Mouse (Mus musculus): ENCODE measurements at regions not wholly inside any gene's neighbourhood (a gene's known extent, or its start where the extent isn't known, plus 50 kb on each side); places are given as distances from the start of the nearest gene placed in this dataset.
"Not testable (repeated sequence)": the region's sequence is repeated elsewhere in the genome, so short reads cannot be mapped to it uniquely, and the experiment has no call there.

DNA sequence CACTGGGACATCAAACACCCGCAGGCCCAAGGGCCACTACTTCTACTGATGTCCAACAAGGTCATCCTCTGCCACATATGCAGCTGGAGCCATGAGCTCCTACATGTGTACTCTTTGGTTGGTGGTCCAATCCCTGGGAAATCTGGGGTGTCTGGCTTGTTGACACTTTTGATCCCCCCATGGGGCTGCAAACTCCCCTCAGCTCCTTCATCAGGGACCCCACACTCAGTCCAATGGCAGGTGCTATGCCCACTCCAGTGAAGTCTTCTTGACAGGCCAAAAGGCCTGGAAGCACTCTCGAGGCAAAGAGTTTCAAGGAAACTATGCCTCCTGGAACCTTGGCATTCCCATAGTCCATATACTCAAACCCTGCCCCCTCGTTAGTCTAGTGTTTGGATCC lies 570.8 kb upstream of the Smc2 start:
- Histone ChIP-seq H3K4me2 (ENCODE audit: low read depth) (no peak overlapping the region), H3K27me3 (ENCODE audit: control insufficient read depth, insufficient read depth, low read length) (no peaks in the 10 kb centered on the region), H3K4me1 (ENCODE audit: control insufficient read depth, insufficient read depth, low read length) (no peaks in the 10 kb centered on the region), H3K36me3 (ENCODE audit: control insufficient read depth, insufficient read depth, low read length) (no peaks in the 10 kb centered on the region), H3K9me3 (ENCODE audit: control insufficient read depth, low read length) (no peaks in the 10 kb centered on the region), H3K4me3 (ENCODE audit: low read depth, low read length) (no peak overlapping the region), H3K9ac (ENCODE audit: low read length) (no peak overlapping the region), H3K27ac (ENCODE audit: low read depth, low read length) (no peak overlapping the region)
- 90% methylated on average over 3 of the region's 3 CpGs for WGBS
- ATAC-seq (ENCODE audit: insufficient read depth, low FRiP score, low TSS enrichment) (no peak), DNase-seq (ENCODE audit: low spot score) (no peak)

DNA sequence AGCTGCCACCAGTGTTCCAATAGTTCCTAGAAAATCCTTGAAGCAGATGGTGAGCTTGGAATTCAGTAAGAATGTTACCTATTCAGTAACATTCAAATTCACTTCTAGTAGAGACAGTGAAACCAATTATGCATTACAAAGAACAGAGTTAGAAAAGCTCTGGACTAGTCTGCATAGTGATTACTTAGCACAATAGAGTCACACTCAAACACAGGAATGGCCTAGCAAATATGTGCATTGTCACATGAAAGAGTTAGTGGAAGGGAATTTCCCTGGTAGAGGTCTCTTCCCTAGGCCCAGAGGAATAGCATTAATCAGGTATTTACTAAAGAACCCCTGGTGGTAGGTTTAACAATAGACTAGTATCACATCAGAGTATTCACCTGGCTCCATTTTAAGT lies 570.3 kb upstream of the Smc2 start:
- H3K36me3 ChIP-seq (ENCODE audit: control insufficient read depth, insufficient read depth, low read length); H3K27me3 ChIP-seq (ENCODE audit: control insufficient read depth, insufficient read depth, low read length); DNase-seq (ENCODE audit: low spot score); H3K9ac ChIP-seq (ENCODE audit: low read length); H3K27ac ChIP-seq (ENCODE audit: low read depth, low read length); H3K4me3 ChIP-seq (ENCODE audit: low read depth, low read length); H3K4me1 ChIP-seq (ENCODE audit: control insufficient read depth, insufficient read depth, low read length); H3K9me3 ChIP-seq (ENCODE audit: control insufficient read depth, low read length); H3K4me2 ChIP-seq (ENCODE audit: low read depth); ATAC-seq (ENCODE audit: insufficient read depth, low FRiP score, low TSS enrichment): not testable (repeated sequence)

DNA sequence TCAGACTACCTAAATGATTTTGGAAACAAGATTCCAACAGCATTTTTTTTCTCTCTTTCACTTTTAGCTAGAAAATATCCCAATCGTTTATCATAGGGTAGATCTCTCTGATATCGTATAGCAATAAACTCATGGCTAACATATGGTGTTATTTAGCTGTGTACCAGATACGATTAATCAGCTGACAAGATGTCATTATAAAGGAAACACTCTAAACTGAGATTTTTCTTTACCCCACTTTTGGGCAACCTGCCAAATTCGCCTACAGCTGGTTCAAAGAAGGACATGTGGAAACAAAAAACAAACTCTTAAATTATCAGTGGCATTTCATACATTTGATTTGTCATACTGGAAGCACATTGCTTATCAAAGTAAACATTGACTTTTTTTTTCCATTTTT lies 553.6 kb upstream of the Smc2 start:
- Histone ChIP-seq H3K27ac (ENCODE audit: low read depth, low read length) (no peak overlapping the region), H3K36me3 (ENCODE audit: control insufficient read depth, insufficient read depth, low read length) (no peaks in the 10 kb centered on the region), H3K27me3 (ENCODE audit: control insufficient read depth, insufficient read depth, low read length) (no peaks in the 10 kb centered on the region), H3K4me1 (ENCODE audit: control insufficient read depth, insufficient read depth, low read length) (no peaks in the 10 kb centered on the region), H3K4me2 (ENCODE audit: low read depth) (no peak overlapping the region), H3K4me3 (ENCODE audit: low read depth, low read length) (no peak overlapping the region), H3K9ac (ENCODE audit: low read length) (no peak overlapping the region), H3K9me3 (ENCODE audit: control insufficient read depth, low read length) (no peaks in the 10 kb centered on the region)
- 82% methylated on average over 4 of the region's 4 CpGs for WGBS
- no peak for DNase-seq (ENCODE audit: low spot score)
- no peak for ATAC-seq (ENCODE audit: insufficient read depth, low FRiP score, low TSS enrichment)

DNA sequence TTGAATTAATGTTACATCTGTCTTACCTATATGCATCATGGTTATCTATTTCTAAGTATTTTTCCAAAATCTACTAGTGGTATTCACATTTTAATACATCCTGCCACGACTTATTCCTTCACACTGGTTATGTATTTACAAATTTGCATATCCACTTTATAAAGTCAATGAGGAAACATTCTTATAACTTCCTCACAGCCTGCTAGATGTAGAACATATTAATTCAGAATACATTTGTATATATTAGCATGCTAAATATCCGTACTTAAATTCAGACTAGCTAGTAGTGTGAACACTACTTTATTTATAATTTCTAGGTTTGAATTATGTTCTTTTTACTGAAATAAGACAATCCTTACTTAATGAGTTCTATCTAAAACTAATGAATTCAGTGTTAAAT lies 549.8 kb upstream of the Smc2 start:
- no peaks in the 10 kb centered on the region for H3K36me3 ChIP-seq (ENCODE audit: control insufficient read depth, insufficient read depth, low read length)
- no peak for DNase-seq (ENCODE audit: low spot score)
- H3K4me3 ChIP-seq (ENCODE audit: low read depth, low read length): no peak overlapping the region
- H3K27ac ChIP-seq (ENCODE audit: low read depth, low read length): no peak overlapping the region
- H3K9ac ChIP-seq (ENCODE audit: low read length): no peak overlapping the region
- ATAC-seq (ENCODE audit: insufficient read depth, low FRiP score, low TSS enrichment): no peak
- no peaks in the 10 kb centered on the region for H3K9me3 ChIP-seq (ENCODE audit: control insufficient read depth, low read length)
- H3K4me2 ChIP-seq (ENCODE audit: low read depth): no peak overlapping the region
- H3K4me1 ChIP-seq (ENCODE audit: control insufficient read depth, insufficient read depth, low read length): no peaks in the 10 kb centered on the region
- H3K27me3 ChIP-seq (ENCODE audit: control insufficient read depth, insufficient read depth, low read length): no peaks in the 10 kb centered on the region
- WGBS: 89% methylated on average over 2 of the region's 2 CpGs

DNA sequence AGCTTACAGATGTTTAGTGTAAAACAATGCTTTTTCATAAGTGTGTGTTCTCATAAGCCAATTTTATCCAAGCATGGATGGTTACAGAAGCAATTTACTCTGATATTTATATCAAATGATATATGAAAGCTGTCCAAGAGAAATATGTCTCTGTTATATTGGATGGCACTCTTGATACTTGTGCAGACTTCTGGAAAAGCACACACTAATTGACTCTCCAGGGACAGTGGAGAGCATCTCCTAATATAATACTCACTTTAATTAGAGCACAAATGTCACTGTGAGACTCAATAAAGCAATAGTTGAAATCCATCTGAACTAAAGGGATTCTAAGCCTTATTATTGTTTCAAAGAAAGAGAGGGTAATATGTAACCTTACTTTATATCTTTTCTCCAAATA lies 510.8 kb upstream of the Smc2 start:
- Histone ChIP-seq H3K4me1 (ENCODE audit: control insufficient read depth, insufficient read depth, low read length) (no peaks in the 10 kb centered on the region), H3K27me3 (ENCODE audit: control insufficient read depth, insufficient read depth, low read length) (no peaks in the 10 kb centered on the region), H3K4me3 (ENCODE audit: low read depth, low read length) (no peak overlapping the region), H3K36me3 (ENCODE audit: control insufficient read depth, insufficient read depth, low read length) (no peaks in the 10 kb centered on the region), H3K27ac (ENCODE audit: low read depth, low read length) (no peak overlapping the region), H3K9ac (ENCODE audit: low read length) (no peak overlapping the region), H3K9me3 (ENCODE audit: control insufficient read depth, low read length) (no peaks in the 10 kb centered on the region), H3K4me2 (ENCODE audit: low read depth) (no peak overlapping the region)
- ATAC-seq (ENCODE audit: insufficient read depth, low FRiP score, low TSS enrichment) (no peak), DNase-seq (ENCODE audit: low spot score) (no peak)

DNA sequence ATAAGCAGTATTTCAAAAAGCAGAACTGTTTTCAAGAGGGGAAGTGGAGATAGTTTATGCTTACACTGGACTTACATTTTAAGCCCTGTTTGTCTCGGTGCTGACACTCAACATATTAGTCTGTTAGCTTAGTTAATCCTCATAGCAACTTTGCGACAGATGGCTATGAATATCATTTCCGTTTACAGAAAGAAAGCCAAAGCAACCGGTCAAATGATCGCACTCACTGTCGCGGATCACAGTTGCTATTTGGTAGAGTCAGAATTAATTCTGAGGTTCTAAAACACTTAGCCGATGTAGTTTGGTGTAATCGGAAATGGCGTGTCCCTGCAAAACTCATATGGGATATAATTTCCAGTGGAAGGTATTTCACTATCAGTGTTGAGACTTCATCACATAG lies 469.3 kb upstream of the Smc2 start:
- DNase-seq (ENCODE audit: low spot score) (no peak), ATAC-seq (ENCODE audit: insufficient read depth, low FRiP score, low TSS enrichment) (no peak)
- no peak overlapping the region for H3K4me2 ChIP-seq (ENCODE audit: low read depth)
- no peak overlapping the region for H3K9ac ChIP-seq (ENCODE audit: low read length)
- 94% methylated on average over 10 of the region's 10 CpGs for WGBS
- no peaks in the 10 kb centered on the region for H3K4me1 ChIP-seq (ENCODE audit: control insufficient read depth, insufficient read depth, low read length)
- no peak overlapping the region for H3K4me3 ChIP-seq (ENCODE audit: low read depth, low read length)
- no peaks in the 10 kb centered on the region for H3K27me3 ChIP-seq (ENCODE audit: control insufficient read depth, insufficient read depth, low read length)
- H3K9me3 ChIP-seq (ENCODE audit: control insufficient read depth, low read length): no peaks in the 10 kb centered on the region
- H3K27ac ChIP-seq (ENCODE audit: low read depth, low read length): no peak overlapping the region
- H3K36me3 ChIP-seq (ENCODE audit: control insufficient read depth, insufficient read depth, low read length): no peaks in the 10 kb centered on the region

DNA sequence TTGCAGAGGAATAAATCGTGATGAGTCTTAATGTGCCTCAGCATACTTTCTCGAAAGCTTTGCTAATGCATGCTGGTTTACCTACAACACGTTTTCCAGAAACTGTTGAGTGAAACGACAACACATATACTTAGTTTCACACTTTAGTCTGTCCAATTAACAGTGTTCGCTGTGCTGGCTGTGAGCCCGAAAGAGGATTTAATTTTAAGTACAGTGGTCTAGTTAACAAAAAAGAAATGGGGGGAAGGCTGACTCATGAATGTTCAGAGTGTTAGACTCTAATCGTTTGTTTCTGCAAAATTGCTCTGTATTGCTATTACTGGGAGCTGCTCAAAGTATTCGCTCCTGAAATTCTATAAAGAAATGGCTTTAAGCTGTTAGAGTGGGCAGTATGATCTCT lies 460.1 kb upstream of the Smc2 start:
- Histone ChIP-seq H3K9ac (ENCODE audit: low read length) (no peak overlapping the region), H3K4me1 (ENCODE audit: control insufficient read depth, insufficient read depth, low read length) (no peaks in the 10 kb centered on the region), H3K36me3 (ENCODE audit: control insufficient read depth, insufficient read depth, low read length) (no peaks in the 10 kb centered on the region), H3K27me3 (ENCODE audit: control insufficient read depth, insufficient read depth, low read length) (no peaks in the 10 kb centered on the region), H3K27ac (ENCODE audit: low read depth, low read length) (no peak overlapping the region), H3K4me2 (ENCODE audit: low read depth) (no peak overlapping the region), H3K9me3 (ENCODE audit: control insufficient read depth, low read length) (no peaks in the 10 kb centered on the region), H3K4me3 (ENCODE audit: low read depth, low read length) (no peak overlapping the region)
- WGBS: 92% methylated on average over 8 of the region's 8 CpGs
- no peak for ATAC-seq (ENCODE audit: insufficient read depth, low FRiP score, low TSS enrichment)
- no peak for DNase-seq (ENCODE audit: low spot score)

DNA sequence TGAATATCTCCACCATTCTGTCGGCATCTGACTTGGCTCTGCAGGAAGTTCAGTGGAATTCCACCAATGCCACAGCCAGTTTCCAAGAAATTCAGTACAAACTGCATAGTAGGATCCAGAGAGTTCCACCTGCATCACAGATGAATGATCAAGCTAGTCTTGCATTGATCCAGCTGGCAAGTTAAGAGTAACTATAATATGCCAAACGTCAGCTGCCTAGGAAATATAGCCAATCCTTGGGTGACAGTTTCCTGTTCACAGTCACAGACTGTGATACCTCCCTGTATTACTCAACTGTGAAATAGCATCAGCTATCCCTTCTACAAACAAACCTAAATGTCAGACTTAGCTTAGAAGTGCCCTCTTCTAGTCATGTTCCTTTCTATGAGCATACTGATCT lies 446.6 kb upstream of the Smc2 start:
- Histone ChIP-seq H3K27me3 (ENCODE audit: control insufficient read depth, insufficient read depth, low read length) (no peaks in the 10 kb centered on the region), H3K27ac (ENCODE audit: low read depth, low read length) (no peak overlapping the region), H3K9ac (ENCODE audit: low read length) (no peak overlapping the region), H3K4me3 (ENCODE audit: low read depth, low read length) (no peak overlapping the region), H3K9me3 (ENCODE audit: control insufficient read depth, low read length) (no peaks in the 10 kb centered on the region), H3K36me3 (ENCODE audit: control insufficient read depth, insufficient read depth, low read length) (no peaks in the 10 kb centered on the region), H3K4me1 (ENCODE audit: control insufficient read depth, insufficient read depth, low read length) (no peaks in the 10 kb centered on the region), H3K4me2 (ENCODE audit: low read depth) (no peak overlapping the region)
- WGBS: 78% methylated on average over 2 of the region's 2 CpGs
- ATAC-seq (ENCODE audit: insufficient read depth, low FRiP score, low TSS enrichment): no peak
- no peak for DNase-seq (ENCODE audit: low spot score)

DNA sequence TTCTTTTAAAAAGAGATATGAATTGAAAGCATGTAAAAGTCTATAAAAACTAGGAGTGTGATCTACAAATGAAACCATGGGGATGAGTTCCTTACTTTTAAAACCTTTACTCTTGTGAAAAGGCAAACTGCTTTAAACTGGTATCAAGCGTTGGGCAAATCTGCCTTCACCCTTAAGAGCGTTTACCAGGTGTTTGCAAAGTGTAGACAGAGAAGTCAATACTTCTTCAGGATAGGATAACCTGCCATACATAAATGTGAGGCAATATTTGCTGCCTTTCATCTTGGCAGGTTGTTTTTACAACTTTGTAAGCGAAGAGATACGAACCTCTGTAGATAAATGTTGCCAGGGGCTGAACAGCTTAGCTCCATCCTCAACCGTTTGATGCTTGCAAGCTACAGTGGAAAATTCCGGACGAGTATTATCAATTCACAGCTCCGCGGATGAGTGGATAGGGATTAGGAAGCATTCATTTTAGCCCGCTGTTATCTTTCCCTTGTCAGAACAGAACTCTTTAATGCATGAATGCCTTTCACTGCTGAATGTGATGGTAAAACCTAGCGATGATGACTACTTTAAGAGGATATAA lies 402.2 kb upstream of the Smc2 start:
- H3K9ac ChIP-seq (ENCODE audit: low read length): no peak overlapping the region

More for the DNA sequence above, 402.2 kb upstream of the Smc2 start:
- H3K4me3 ChIP-seq (ENCODE audit: low read depth, low read length): no peak overlapping the region
- no peaks in the 10 kb centered on the region for H3K4me1 ChIP-seq (ENCODE audit: control insufficient read depth, insufficient read depth, low read length)
- H3K4me2 ChIP-seq (ENCODE audit: low read depth): no peak overlapping the region
- ATAC-seq (ENCODE audit: insufficient read depth, low FRiP score, low TSS enrichment) (no peak), DNase-seq (ENCODE audit: low spot score) (no peak)
- 88% methylated on average over 11 of the region's 11 CpGs for WGBS
- no peaks in the 10 kb centered on the region for H3K27me3 ChIP-seq (ENCODE audit: control insufficient read depth, insufficient read depth, low read length)
- H3K9me3 ChIP-seq (ENCODE audit: control insufficient read depth, low read length): no peaks in the 10 kb centered on the region
- H3K36me3 ChIP-seq (ENCODE audit: control insufficient read depth, insufficient read depth, low read length): no peaks in the 10 kb centered on the region
- H3K27ac ChIP-seq (ENCODE audit: low read depth, low read length): no peak overlapping the region

Data from neural tube, embryonic 11.5 days (tissue).